Mouse (Mus musculus) neural tube, embryonic 12.5 days (tissue): ENCODE measurements around the gene Olfr631. TPM values are rescaled to one million over a fixed set of nuclear protein-coding genes. Genes with fewer than 3 reads are reported as not detected.

Experiments used
- polyA plus RNA-seq: library from polyadenylated mRNA; unstranded; fragments of >200 nt; fragmentation: Nextera tagmentation; extraction: Ambion mirVana; gene quantifications from 2 replicates; pipeline ENCODE4 v1.2.1, GENCODE M21; 2016

Gene Olfr631
- polyA plus RNA-seq, 1 experiment from 2014 or later = not detected

Other genes with a start within 250 kb of the Olfr631 start
- gene Olfr625-ps1, start 246.1 kb upstream of the Olfr631 start, polyA plus RNA-seq = not detected in 2 replicates
- gene Olfr243, start 214.2 kb upstream of the Olfr631 start, polyA plus RNA-seq = not detected in 2 replicates
- gene Olfr628, start 198.5 kb upstream of the Olfr631 start, polyA plus RNA-seq = not detected in 2 replicates
- not detected in 2 replicates for gene Olfr629, start 183.9 kb upstream of the Olfr631 start, polyA plus RNA-seq
- not detected in 2 replicates for gene Olfr630, start 171.5 kb upstream of the Olfr631 start, polyA plus RNA-seq
- not detected in 2 replicates for gene Olfr69, start 157.2 kb upstream of the Olfr631 start, polyA plus RNA-seq
- not detected in 2 replicates for gene Olfr68, start 149.1 kb upstream of the Olfr631 start, polyA plus RNA-seq
- gene Olfr67, start 137.0 kb upstream of the Olfr631 start, polyA plus RNA-seq = not detected in 2 replicates
- 662 and 699 TPM in 2 replicates for gene Hbb-bt, start 114.8 kb upstream of the Olfr631 start, polyA plus RNA-seq
- gene Hbb-bs, start 100.7 kb upstream of the Olfr631 start, polyA plus RNA-seq = 567 and 639 TPM in 2 replicates
- 0.38 TPM in 1 of 2 replicates, not detected in the other for gene Hbb-bh2, start 88.3 kb upstream of the Olfr631 start, polyA plus RNA-seq
- gene Hbb-bh1, start 85.7 kb upstream of the Olfr631 start, polyA plus RNA-seq = 483 and 495 TPM in 2 replicates
- 6,731 and 6,931 TPM in 2 replicates for gene Hbb-y, start 75.6 kb upstream of the Olfr631 start, polyA plus RNA-seq
- not detected in 2 replicates for gene Olfr66, start 42.6 kb upstream of the Olfr631 start, polyA plus RNA-seq
- not detected in 2 replicates for gene Olfr64, start 34.3 kb upstream of the Olfr631 start, polyA plus RNA-seq
- gene Olfr65, start 25.3 kb upstream of the Olfr631 start, polyA plus RNA-seq = not detected in 2 replicates
- not detected in 2 replicates for gene Olfr632, start 5.5 kb downstream of the Olfr631 start, polyA plus RNA-seq
- gene Olfr633, start 15.6 kb downstream of the Olfr631 start, polyA plus RNA-seq = not detected in 2 replicates
- not detected in 2 replicates for gene Olfr635, start 42.3 kb downstream of the Olfr631 start, polyA plus RNA-seq
- gene Olfr638, start 69.9 kb downstream of the Olfr631 start, polyA plus RNA-seq = not detected in 2 replicates
- not detected in 2 replicates for gene Olfr639, start 88.5 kb downstream of the Olfr631 start, polyA plus RNA-seq
- gene Olfr640, start 96.7 kb downstream of the Olfr631 start, polyA plus RNA-seq = not detected in 2 replicates
- gene Olfr641, start 106.6 kb downstream of the Olfr631 start, polyA plus RNA-seq = not detected in 2 replicates
- not detected in 2 replicates for gene Olfr642, start 123.8 kb downstream of the Olfr631 start, polyA plus RNA-seq
- gene 4930516K23Rik, start 132.6 kb downstream of the Olfr631 start, polyA plus RNA-seq = not detected in 2 replicates
- gene Olfr644, start 143.0 kb downstream of the Olfr631 start, polyA plus RNA-seq = not detected in 2 replicates
- gene Olfr645, start 156.6 kb downstream of the Olfr631 start, polyA plus RNA-seq = not detected in 2 replicates
- gene Olfr646, start 176.0 kb downstream of the Olfr631 start, polyA plus RNA-seq = not detected in 2 replicates
- gene Ubqln5, start 201.0 kb downstream of the Olfr631 start, polyA plus RNA-seq = not detected in 2 replicates
- gene Olfr643, start 208.6 kb downstream of the Olfr631 start, polyA plus RNA-seq = not detected in 2 replicates
- not detected in 2 replicates for gene Ubqln3, start 214.5 kb downstream of the Olfr631 start, polyA plus RNA-seq
- not detected in 2 replicates for gene Ubqlnl, start 221.7 kb downstream of the Olfr631 start, polyA plus RNA-seq
- gene Olfm5, start 236.0 kb downstream of the Olfr631 start, polyA plus RNA-seq = not detected in 2 replicates